Mouse (Mus musculus): Measurements from ENCODE around the gene Hps1. TPM values are rescaled to one million over a fixed set of nuclear protein-coding genes. Genes with fewer than 3 reads are reported as not detected.

The Hps1 gene
- 44.1 TPM for polyA plus RNA-seq (2021)

DNA sequence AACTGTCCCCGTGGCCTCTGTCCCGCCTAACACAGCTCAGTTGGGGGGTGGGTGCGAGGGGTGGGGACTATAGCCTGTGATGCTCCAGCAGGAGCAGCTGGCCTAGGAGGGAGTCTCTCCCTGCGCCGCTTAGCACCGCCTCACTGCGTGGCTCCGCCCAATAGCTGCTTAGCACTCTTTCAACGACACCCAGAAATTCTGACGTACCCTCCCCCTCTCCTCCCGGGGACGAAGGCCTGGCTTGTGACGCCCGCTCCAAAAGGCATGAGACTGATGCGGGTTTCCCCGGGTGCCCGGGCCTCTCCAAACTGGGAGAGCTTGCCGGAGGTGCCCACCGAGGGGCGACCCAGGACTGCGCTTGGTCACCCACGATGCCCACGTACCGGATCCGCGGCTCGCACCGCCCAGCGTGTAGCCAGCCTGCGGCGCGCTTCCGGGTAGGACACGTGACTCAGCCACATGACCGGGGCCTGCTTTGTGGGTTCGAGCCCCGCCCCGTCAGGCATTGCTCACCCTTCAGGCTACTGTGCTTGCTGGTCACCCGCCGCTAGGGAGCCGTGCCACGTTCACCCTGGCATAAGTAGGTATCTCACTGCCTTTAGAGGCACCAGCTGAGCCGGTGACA lies at the start of gene Hps1:
TSS of gene Hps1 (minus strand) at position 448 of the 625 bp plus-strand sequence.
- ChIA-PET CTCF (interaction anchor here (1.0 to 1.1 kb wide), 3 partner anchors 9 to 15 kb away, joined by 3 to 5 read pairs (median 3); no protein-coding TSS in a partner anchor), POLR2A (interaction anchor here (0.6 kb wide), 1 partner anchor 9 kb away, joined by 3 read pairs; no protein-coding TSS in a partner anchor)
- ATAC-seq, result peak; percentile 94
- TF ChIP-seq CTCF (IDR thresholded peaks at IDR 0.05), result peak; percentile 61
- in situ Hi-C loops (cut with MboI; ENCODE audit: low pct_unique_long_range_greater_than_20kb), result loop anchor here (10.0 to 25.0 kb wide), 2 partner anchors 195 to 833 kb away; partner anchors contain the start of gene Nkx2-3
- H3K27me3 ChIP-seq, result no peaks in the 10 kb centered on the region
- no peak for DNase-seq (ENCODE audit: low read depth, low spot score)

DNA sequence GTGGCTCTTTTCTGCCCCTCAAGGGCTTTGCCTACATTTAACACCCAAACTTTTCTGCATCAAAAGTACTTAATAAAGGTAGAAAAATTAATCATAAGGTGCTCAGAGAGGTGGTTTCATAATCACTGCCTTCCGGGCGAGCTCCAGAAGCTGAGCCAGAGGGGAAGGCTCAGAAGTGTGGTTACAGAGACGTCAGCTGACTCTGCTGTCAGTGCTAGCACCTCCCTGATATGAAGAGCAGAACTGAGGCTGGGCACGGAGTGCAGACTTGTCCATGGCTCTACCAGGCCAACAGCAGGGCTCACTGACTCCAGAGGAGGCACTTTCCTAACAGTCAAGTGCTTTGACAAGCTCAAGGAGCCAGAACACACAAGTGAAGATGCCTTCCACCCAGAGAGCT lies 49.4 kb upstream of the Hps1 start:
- in situ Hi-C loops (cut with MboI; ENCODE audit: low pct_unique_long_range_greater_than_20kb), result no loop called here
- CTCF ChIA-PET, result interaction anchor here (0.9 to 1.9 kb wide), 3 partner anchors 9 to 31 kb away, joined by 3 to 5 read pairs (median 4); no protein-coding TSS in a partner anchor
- ATAC-seq (no peak), DNase-seq (ENCODE audit: low read depth, low spot score) (no peak)
- POLR2A ChIA-PET, result no interaction called here
- TF ChIP-seq CTCF (IDR thresholded peaks at IDR 0.05), result no peak
- H3K27me3 ChIP-seq, result peaks cover 59% of the 10 kb centered on the region

DNA sequence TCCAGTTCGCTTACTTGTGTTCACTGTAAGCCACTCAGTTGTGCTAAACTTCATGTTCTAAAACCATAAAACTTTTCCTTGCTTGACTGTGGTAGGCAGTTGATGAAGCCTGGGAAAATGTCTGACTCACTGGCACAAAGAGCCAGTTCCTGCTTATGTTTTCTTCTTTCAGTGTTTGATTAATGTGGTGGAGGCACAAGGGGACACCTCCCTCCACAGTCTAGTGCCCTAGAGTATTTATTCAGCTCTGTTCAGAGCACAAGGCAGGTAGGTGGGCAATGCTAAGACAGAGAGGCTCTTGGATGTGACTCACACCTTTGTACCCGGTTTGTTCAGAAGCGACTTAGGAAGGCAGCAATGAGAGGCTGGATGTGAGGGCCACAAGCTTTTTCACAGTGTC lies 48.1 kb upstream of the Hps1 start:
- peaks cover 51% of the 10 kb centered on the region for H3K27me3 ChIP-seq
- ChIA-PET POLR2A (no interaction called here), CTCF (interaction anchor here (1.9 kb wide), 1 partner anchor 29 kb away, joined by 5 read pairs; no protein-coding TSS in a partner anchor)
- DNase-seq (ENCODE audit: low read depth, low spot score) (no peak), ATAC-seq (peak; percentile 17)
- no peak for TF ChIP-seq CTCF (IDR thresholded peaks at IDR 0.05)
- in situ Hi-C loops (cut with MboI; ENCODE audit: low pct_unique_long_range_greater_than_20kb), result no loop called here

DNA sequence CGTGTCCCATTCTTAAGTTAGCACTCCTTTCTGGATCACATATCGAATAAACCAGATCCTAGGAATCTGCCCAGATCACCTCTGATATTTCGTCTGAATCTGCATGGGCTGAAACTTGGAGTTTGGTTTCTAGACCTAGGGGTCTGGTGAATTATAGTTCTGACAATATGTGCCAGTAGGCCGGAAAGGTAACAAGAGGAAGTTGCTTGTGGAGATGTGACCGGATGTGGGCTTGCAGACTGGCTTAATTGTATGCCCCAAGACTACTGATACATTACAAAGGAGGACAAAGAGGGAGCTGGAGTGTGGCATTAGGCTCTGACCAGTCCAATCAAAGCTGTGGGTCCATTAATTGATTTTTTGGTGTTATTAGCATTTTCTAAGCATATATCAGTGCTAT lies 40.3 kb upstream of the Hps1 start:
- ChIA-PET POLR2A (no interaction called here), CTCF (interaction anchor here (1.1 kb wide), 1 partner anchor 10 kb away, joined by 4 read pairs; no protein-coding TSS in a partner anchor)
- DNase-seq (ENCODE audit: low read depth, low spot score) (no peak), ATAC-seq (no peak)
- TF ChIP-seq CTCF (IDR thresholded peaks at IDR 0.05), result no peak
- peaks cover 64% of the 10 kb centered on the region for H3K27me3 ChIP-seq
- in situ Hi-C loops (cut with MboI; ENCODE audit: low pct_unique_long_range_greater_than_20kb), result no loop called here

DNA sequence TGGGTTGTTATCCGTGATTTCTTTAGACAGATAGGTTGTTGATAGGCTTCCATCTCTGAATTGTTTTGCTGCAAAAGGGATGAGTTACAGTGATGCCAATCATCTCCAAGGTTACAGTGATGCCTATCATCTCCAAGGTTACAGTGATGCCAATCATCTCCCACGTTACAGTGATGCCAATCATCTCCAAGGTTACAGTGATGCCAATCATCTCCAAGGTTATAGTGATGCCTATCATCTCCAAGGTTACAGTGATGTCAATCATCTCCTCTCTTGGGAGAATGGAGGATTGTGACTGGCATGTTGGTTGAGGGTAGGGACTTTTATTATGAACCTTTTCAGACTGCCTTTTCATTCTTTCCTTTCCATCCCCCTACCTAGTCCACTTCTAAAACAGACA lies 38.0 kb upstream of the Hps1 start:
- CTCF ChIA-PET, result no interaction called here
- DNase-seq (ENCODE audit: low read depth, low spot score) (no peak), ATAC-seq (no peak)
- POLR2A ChIA-PET, result no interaction called here
- in situ Hi-C loops (cut with MboI; ENCODE audit: low pct_unique_long_range_greater_than_20kb), result no loop called here
- H3K27me3 ChIP-seq, result peaks cover 78% of the 10 kb centered on the region
- no peak for TF ChIP-seq CTCF (IDR thresholded peaks at IDR 0.05)

DNA sequence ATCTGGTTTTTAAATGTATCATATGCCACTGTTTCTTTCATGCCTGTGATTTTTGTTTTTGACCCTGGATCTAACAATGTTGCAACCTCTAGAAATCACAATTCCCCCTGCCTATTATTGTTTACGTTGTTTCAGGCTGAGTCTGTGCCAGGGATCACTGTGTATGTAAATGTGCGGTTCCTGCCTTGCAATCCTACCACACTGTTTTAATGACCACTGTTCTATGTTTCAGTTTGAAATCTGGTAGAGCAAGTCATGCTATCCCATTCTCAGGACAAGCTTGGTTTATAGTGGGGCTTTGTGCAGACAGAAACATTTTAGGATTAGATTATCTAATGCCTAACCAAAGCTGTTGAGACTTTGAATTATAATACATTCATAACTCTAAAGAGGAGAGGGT lies 36.5 kb upstream of the Hps1 start:
- no peak for TF ChIP-seq CTCF (IDR thresholded peaks at IDR 0.05)
- ChIA-PET POLR2A (no interaction called here), CTCF (interaction anchor here (1.5 kb wide), 1 partner anchor 13 kb away, joined by 3 read pairs; no protein-coding TSS in a partner anchor)
- in situ Hi-C loops (cut with MboI; ENCODE audit: low pct_unique_long_range_greater_than_20kb), result no loop called here
- ATAC-seq (no peak), DNase-seq (ENCODE audit: low read depth, low spot score) (no peak)
- peaks cover 86% of the 10 kb centered on the region for H3K27me3 ChIP-seq

DNA sequence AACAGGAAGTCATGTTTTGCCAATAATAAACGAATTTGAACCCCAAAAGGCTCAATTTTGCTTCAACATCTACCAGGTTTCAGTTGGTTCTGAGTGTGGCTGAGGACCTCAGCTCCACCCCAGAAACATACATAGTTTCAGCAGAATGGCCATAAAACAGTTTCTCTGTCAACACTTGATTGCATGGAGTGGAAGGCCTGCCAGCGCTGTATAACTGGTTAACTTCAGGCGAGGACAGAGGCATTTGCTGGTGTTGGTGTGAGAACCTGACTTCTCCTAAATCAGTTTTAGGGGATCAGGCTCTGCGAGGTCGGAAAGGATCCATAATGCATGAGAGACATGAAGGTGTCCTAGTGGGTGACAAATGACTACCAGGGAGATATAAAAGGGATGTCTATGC lies 30.4 kb upstream of the Hps1 start:
- in situ Hi-C loops (cut with MboI; ENCODE audit: low pct_unique_long_range_greater_than_20kb), result no loop called here
- POLR2A ChIA-PET, result no interaction called here
- ATAC-seq (no peak), DNase-seq (ENCODE audit: low read depth, low spot score) (no peak)
- no peak for TF ChIP-seq CTCF (IDR thresholded peaks at IDR 0.05)
- CTCF ChIA-PET, result no interaction called here
- peaks cover 88% of the 10 kb centered on the region for H3K27me3 ChIP-seq

DNA sequence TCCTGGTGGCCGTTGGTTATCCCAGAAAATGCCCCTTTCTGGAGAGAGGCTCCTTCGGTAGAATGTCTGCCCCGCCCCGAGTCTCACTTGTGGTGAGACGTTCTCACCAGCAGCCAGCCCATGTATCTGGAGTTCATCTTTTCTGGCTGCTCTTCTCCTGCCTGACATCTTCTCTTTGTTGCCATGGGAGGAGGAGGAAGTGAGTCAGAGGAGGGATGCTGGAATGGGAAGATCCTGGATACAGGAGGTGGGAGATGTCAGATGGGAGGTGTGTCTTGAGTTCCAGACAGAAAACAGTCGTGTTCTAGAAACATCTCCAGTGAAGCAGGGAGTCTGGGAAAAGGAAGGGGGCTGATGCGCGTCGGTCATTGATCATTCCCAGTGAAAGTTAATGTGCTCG lies 29.7 kb upstream of the Hps1 start:
- POLR2A ChIA-PET, result no interaction called here
- CTCF ChIA-PET, result no interaction called here
- no peak for ATAC-seq
- no peak for TF ChIP-seq CTCF (IDR thresholded peaks at IDR 0.05)
- peaks cover 87% of the 10 kb centered on the region for H3K27me3 ChIP-seq
- no peak for DNase-seq (ENCODE audit: low read depth, low spot score)
- in situ Hi-C loops (cut with MboI; ENCODE audit: low pct_unique_long_range_greater_than_20kb), result loop anchor here (10.0 kb wide), 1 partner anchor 205 kb away; no protein-coding TSS in a partner anchor

DNA sequence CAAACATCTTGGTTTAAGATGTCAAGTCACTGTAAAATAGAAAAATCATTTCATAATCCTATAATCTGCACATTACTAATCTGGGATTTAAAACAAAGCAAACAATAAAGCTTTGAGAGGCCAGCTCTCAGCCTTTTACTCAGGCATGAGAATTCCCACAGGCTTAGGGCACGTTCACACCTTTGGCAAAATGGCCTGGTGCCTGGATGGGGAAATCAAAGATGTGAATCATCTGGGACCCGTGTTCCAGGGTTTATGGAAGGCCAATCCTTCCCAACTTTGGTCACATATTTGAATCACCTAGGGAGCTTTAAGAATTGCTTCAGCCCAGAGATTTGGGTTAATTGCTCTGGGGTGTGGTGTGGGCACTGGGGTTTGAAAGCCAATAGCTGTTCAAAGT lies 18.1 kb upstream of the Hps1 start:
- in situ Hi-C loops (cut with MboI; ENCODE audit: low pct_unique_long_range_greater_than_20kb), result loop anchor here (5.0 to 25.0 kb wide), 3 partner anchors 514 to 814 kb away; partner anchors contain the start of genes Hpse2 and Nkx2-3
- ChIA-PET CTCF (interaction anchor here (0.9 to 3.0 kb wide), 5 partner anchors 10 to 681 kb away, joined by 5 to 12 read pairs (median 5); no protein-coding TSS in a partner anchor), POLR2A (interaction anchor here (0.6 kb wide), 1 partner anchor 458 kb away, joined by 3 read pairs; no protein-coding TSS in a partner anchor)
- ATAC-seq, result peak; percentile 38
- TF ChIP-seq CTCF (IDR thresholded peaks at IDR 0.05), result no peak
- DNase-seq (ENCODE audit: low read depth, low spot score), result no peak
- H3K27me3 ChIP-seq, result peaks cover 56% of the 10 kb centered on the region

DNA sequence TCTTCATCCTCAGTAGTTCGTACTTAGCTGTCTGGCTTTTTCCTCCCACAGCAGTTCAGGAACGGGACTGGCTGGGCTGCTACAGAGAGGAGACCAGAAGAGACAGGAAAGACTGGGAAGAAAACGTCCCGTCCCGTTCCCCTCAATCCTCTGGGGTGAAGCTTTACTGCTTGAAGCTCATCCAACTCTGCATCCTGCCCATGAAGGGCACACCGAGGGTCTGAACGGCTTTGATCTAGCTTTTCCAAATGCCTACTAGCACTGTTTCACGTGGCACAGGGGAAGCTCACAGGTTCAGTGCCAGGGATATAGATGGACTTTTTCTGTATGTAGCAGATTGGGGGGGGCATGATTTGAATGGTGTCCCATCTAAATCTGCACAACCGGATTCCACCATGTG lies 16.0 kb upstream of the Hps1 start:
- ChIA-PET CTCF (interaction anchor here (0.8 to 3.8 kb wide), 6 partner anchors 19 to 693 kb away, joined by 3 to 18 read pairs (median 4); no protein-coding TSS in a partner anchor), POLR2A (interaction anchor here (0.6 kb wide), 3 partner anchors 183 to 479 kb away, joined by 3 to 4 read pairs (median 3); no protein-coding TSS in a partner anchor)
- H3K27me3 ChIP-seq, result peaks cover 56% of the 10 kb centered on the region
- no peak for DNase-seq (ENCODE audit: low read depth, low spot score)
- no peak for TF ChIP-seq CTCF (IDR thresholded peaks at IDR 0.05)
- ATAC-seq, result no peak
- in situ Hi-C loops (cut with MboI; ENCODE audit: low pct_unique_long_range_greater_than_20kb), result loop anchor here (5.0 to 25.0 kb wide), 3 partner anchors 516 to 816 kb away; partner anchors contain the start of genes Hpse2 and Nkx2-3

Measured in Patski (cell line).